Mouse (Mus musculus) heart, adult 2 months (tissue): ENCODE data around the gene Rtp3. TPM values are rescaled to one million over a fixed set of nuclear protein-coding genes. Genes with fewer than 3 reads are reported as not detected.

Experiments
- DNase-seq, 2 experiments: peaks; one replicate each; pipeline ENCODE4 v3.0.0; 2021
- H3K27ac ChIP-seq: fragments of 200-600 bp; 2 replicates; pipeline ENCODE4 v1.8.1; 2022
- H3K27me3 ChIP-seq: fragments of 200-500 bp; 2 replicates; pipeline ENCODE4 v1.6.1; 2012; ENCODE audit warnings: mild to moderate bottlenecking, low read length, inconsistent platforms, mixed read lengths; ENCODE audit not compliant: control insufficient read depth, insufficient read depth
- H3K36me3 ChIP-seq: fragments of 200-500 bp; 2 replicates; pipeline ENCODE4 v1.6.1; 2012; ENCODE audit warnings: low read length, inconsistent platforms; ENCODE audit not compliant: control insufficient read depth, insufficient read depth
- H3K4me1 ChIP-seq: fragments of 200-500 bp; 2 replicates; pipeline ENCODE4 v1.6.1; 2011; ENCODE audit warnings: low read length; ENCODE audit not compliant: control insufficient read depth, insufficient read depth
- H3K4me3 ChIP-seq: fragments of 200-600 bp; 2 replicates; pipeline ENCODE4 v1.8.1; 2022
- H3K79me2 ChIP-seq: fragments of 200-500 bp; replicated peaks from 2 replicates; pipeline ENCODE4 v1.6.1; 2012; ENCODE audit warnings: mild to moderate bottlenecking, inconsistent platforms, low read length, moderate library complexity, mixed read lengths; ENCODE audit not compliant: control insufficient read depth, insufficient read depth
- H3K9ac ChIP-seq: fragments of 200-500 bp; 2 replicates; pipeline ENCODE4 v1.6.1; 2012; ENCODE audit warnings: low read depth, mild to moderate bottlenecking, control low read depth, inconsistent platforms, low read length, mixed read lengths
- CTCF ChIP-seq: fragments of 200-600 bp; IDR thresholded peaks from 2 replicates; pipeline ENCODE4 v1.8.1; 2022; ENCODE audit warnings: antibody characterized with exemption, mild to moderate bottlenecking, moderate library complexity
- EP300 ChIP-seq: fragments of 200-500 bp; IDR thresholded peaks from 2 replicates; pipeline ENCODE4 v1.6.1; 2011; ENCODE audit warnings: low read depth, low read length, control low read depth; ENCODE audit not compliant: insufficient read depth
- POLR2A ChIP-seq: fragments of 200-500 bp; IDR thresholded peaks from 2 replicates; pipeline ENCODE4 v1.6.1; 2011; ENCODE audit warnings: mild to moderate bottlenecking, low read depth, low read length, control low read depth; ENCODE audit not compliant: insufficient read depth
- WGBS: fragments of 180-500 bp; shearing (Covaris S2); methylation state at CpG from one replicate; pipeline ENCODE4 v1.1.7; 2018; 5-methylcytosine and 5-hydroxymethylcytosine counted together
- intact Hi-C: fragments of 180-260 bp; cut with DNase I; formaldehyde crosslinking; loops from one replicate; pipeline ENCODE4 v1.15.1; 2025
- polyA plus RNA-seq: library from polyadenylated mRNA; depleted of rRNA; stranded (reverse); fragments of >200 nt; gene quantifications from 2 replicates; pipeline ENCODE4 v1.2.3, GENCODE M21; 2012; rRNA removed
- total RNA-seq, 2 experiments: library from RNA; stranded (reverse); gene quantifications; 2 replicates each; pipeline ENCODE4 v1.2.3; 2021

Gene Rtp3
- total and polyA plus RNA-seq, 3 experiments, result 3.5 to 7.9 (median 3.8) TPM

DNA sequence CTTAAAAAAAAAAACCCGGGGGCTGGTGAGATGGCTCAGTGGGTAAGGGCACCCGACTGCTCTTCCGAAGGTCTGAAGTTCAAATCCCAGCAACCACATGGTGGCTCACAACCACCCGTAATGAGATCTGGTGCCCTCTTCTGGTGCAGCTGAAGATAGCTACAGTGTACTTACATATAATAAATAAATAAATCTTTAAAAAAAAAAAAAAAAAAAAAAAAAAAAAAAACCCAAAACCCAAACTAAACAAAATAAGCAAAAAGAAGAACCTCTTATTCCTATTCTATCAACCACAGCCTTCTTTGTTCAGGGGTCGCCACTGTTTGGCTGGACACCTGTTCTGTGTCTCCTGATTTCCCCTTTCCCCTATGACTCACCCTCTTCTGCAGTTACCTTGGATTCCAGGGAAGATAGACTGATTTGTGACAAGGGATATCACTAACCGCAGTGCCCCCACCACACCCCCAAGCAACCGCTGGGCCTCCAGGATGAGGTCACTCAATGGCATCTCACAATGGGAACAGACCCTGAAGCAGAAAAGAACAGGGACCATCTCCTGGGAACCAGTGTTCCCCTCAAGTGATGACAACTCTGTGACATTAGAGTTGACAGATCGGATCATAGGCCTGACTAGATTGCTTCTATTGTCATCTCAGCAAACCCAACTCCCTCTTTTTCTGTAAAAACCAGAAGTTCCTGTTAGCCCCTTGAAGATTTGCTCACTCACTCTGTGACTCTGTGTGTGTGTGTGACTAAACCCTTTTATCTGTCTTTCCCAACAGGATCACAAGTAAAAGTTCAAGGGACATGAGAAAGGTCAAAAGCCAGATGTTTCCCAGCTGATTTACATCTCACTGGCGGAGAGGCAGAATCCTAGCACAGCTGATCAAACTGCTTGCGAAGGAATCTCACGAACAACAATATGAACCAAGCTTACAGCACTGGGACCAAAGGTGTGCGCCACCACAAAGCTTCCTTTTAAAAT lies 52.6 kb downstream of the Rtp3 start:
- Histone ChIP-seq H3K79me2 (no peaks in the 10 kb centered on the region), H3K36me3 (no peaks in the 10 kb centered on the region), H3K4me1 (no peaks in the 10 kb centered on the region), H3K27me3 (no peaks in the 10 kb centered on the region), H3K4me3 (no peak overlapping the region), H3K9ac (no peak overlapping the region), H3K27ac (no peak overlapping the region)
- TF ChIP-seq POLR2A, result no peak
- TF ChIP-seq CTCF, result peak; percentile 37
- 76% methylated on average over 12 of the region's 12 CpGs for WGBS
- no peak for DNase-seq
- intact Hi-C loops, result no loop called here

DNA sequence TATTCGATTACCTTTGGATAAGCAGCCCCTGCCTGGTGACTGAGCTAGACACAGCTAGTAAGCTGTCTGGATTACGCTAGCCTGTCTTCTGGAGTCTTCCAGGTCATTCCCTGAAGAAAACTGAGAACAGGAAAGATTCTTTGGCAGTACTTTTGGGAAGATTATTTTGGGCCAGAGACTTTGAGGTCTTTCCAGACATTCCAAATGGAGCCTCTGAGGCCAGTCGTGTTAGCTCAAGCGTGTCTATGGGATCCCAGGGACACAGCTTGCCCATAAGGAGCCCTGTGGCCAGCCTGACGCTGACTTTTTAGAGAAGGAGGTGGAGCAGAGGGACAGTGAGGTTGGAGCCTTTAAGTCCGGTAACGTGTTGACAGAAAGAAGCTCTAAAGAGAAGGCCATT lies 54.4 kb downstream of the Rtp3 start:
- peak overlapping the region; percentile 43 for H3K27ac ChIP-seq
- H3K36me3 ChIP-seq, result no peaks in the 10 kb centered on the region
- 70% methylated on average over 7 of the region's 7 CpGs for WGBS
- TF ChIP-seq EP300, result no peak
- no peak for TF ChIP-seq POLR2A
- TF ChIP-seq CTCF, result no peak
- no peak overlapping the region for H3K4me3 ChIP-seq
- no peaks in the 10 kb centered on the region for H3K79me2 ChIP-seq
- H3K9ac ChIP-seq, result no peak overlapping the region
- intact Hi-C loops, result no loop called here
- H3K4me1 ChIP-seq, result no peaks in the 10 kb centered on the region
- H3K27me3 ChIP-seq, result no peaks in the 10 kb centered on the region
- peak in 1 of 2 experiments; percentile 26 for DNase-seq

Other genes starting within 250 kb of the Rtp3 start
- gene Myl3, start 248.7 kb downstream of the Rtp3 start, total RNA-seq, result over 10,000 TPM in 1 of 2 experiments, 1,000 to 10,000 TPM in 1; 9,326 to 11,139 TPM
- 9,227 and 12,279 TPM in 2 replicates for gene Myl3, start 248.7 kb downstream of the Rtp3 start, polyA plus RNA-seq
- 1 to 10 TPM; 6.0 to 7.0 TPM for gene Pth1r, start 243.4 kb downstream of the Rtp3 start, total RNA-seq
- 10.3 and 12.6 TPM in 2 replicates for gene Pth1r, start 243.4 kb downstream of the Rtp3 start, polyA plus RNA-seq
- gene Prss42, start 192.4 kb downstream of the Rtp3 start, total RNA-seq, result not detected
- gene Prss42, start 192.4 kb downstream of the Rtp3 start, polyA plus RNA-seq, result not detected in 2 replicates
- not detected for gene Prss44, start 176.6 kb downstream of the Rtp3 start, total RNA-seq
- gene Prss44, start 176.6 kb downstream of the Rtp3 start, polyA plus RNA-seq, result 0.06 TPM in 1 of 2 replicates, not detected in the other
- gene Prss43, start 163.9 kb downstream of the Rtp3 start, total RNA-seq, result not detected
- gene Prss43, start 163.9 kb downstream of the Rtp3 start, polyA plus RNA-seq, result not detected in 2 replicates
- gene Prss45, start 156.0 kb downstream of the Rtp3 start, total RNA-seq, result not detected
- 0.18 TPM in 1 of 2 replicates, not detected in the other for gene Prss45, start 156.0 kb downstream of the Rtp3 start, polyA plus RNA-seq
- not detected for gene Prss46, start 146.1 kb downstream of the Rtp3 start, total RNA-seq
- 0.18 TPM in 1 of 2 replicates, not detected in the other for gene Prss46, start 146.1 kb downstream of the Rtp3 start, polyA plus RNA-seq
- not detected for gene Prss50, start 132.6 kb downstream of the Rtp3 start, total RNA-seq
- not detected in 2 replicates for gene Prss50, start 132.6 kb downstream of the Rtp3 start, polyA plus RNA-seq
- gene Als2cl, start 110.7 kb downstream of the Rtp3 start, total RNA-seq, result 10 to 100 TPM; 13.7 to 14.2 TPM
- gene Als2cl, start 110.7 kb downstream of the Rtp3 start, polyA plus RNA-seq, result 25.7 and 25.9 TPM in 2 replicates
- gene Tmie, start 110.5 kb downstream of the Rtp3 start, total RNA-seq, result 1 to 10 TPM; 1.3 to 1.7 TPM
- 1.00 and 1.1 TPM in 2 replicates for gene Tmie, start 110.5 kb downstream of the Rtp3 start, polyA plus RNA-seq
- gene Fam240a, start 73.7 kb downstream of the Rtp3 start, total RNA-seq, result not detected
- not detected in 2 replicates for gene Fam240a, start 73.7 kb downstream of the Rtp3 start, polyA plus RNA-seq
- not detected for gene Tdgf1, start 44.4 kb downstream of the Rtp3 start, total RNA-seq
- gene Tdgf1, start 44.4 kb downstream of the Rtp3 start, polyA plus RNA-seq, result not detected in 2 replicates
- gene Lrrc2, start 39.0 kb downstream of the Rtp3 start, total RNA-seq, result 100 to 1,000 TPM; 223 to 289 TPM
- 57.3 and 69.4 TPM in 2 replicates for gene Lrrc2, start 39.0 kb downstream of the Rtp3 start, polyA plus RNA-seq
- not detected for gene Ltf, start 28.7 kb upstream of the Rtp3 start, total RNA-seq
- gene Ltf, start 28.7 kb upstream of the Rtp3 start, polyA plus RNA-seq, result 0.32 and 20.1 TPM in 2 replicates
- gene Ccrl2, start 66.9 kb upstream of the Rtp3 start, total RNA-seq, result 10 to 100 TPM in 1 of 2 experiments, 1 to 10 TPM in 1; 7.5 to 16.3 TPM
- 16.0 and 20.1 TPM in 2 replicates for gene Ccrl2, start 66.9 kb upstream of the Rtp3 start, polyA plus RNA-seq
- gene Lrrfip2, start 127.0 kb upstream of the Rtp3 start, total RNA-seq, result 10 to 100 TPM; 83.6 to 84.1 TPM
- gene Lrrfip2, start 127.0 kb upstream of the Rtp3 start, polyA plus RNA-seq, result 33.5 and 61.2 TPM in 2 replicates